In genomic region chr1:184736260-184736659, GRCm38 (mm10) we compare ENCODE assay signal across 27 mouse cellular contexts.
"Had no signal": no experiment of that assay in that cellular context is flagged by ENCODE, and none has a peak within 500 bp of the region (broad histone marks: within the 10 kb centered on the region; RNA-seq: fewer than 3 reads in every experiment).

No protein-coding gene starts in this region.

- ATAC-seq: forebrain, embryonic 13.5 days; forebrain, embryonic 14.5 days; forebrain, embryonic 15.5 days; forebrain, embryonic 16.5 days; forebrain, postnatal 0 days had no signal

- H3K9me3 ChIP-seq: embryonic facial prominence, embryonic 10.5 days; embryonic facial prominence, embryonic 12.5 days; embryonic facial prominence, embryonic 13.5 days; embryonic facial prominence, embryonic 15.5 days; forebrain, embryonic 10.5 days; forebrain, embryonic 12.5 days; forebrain, embryonic 13.5 days; forebrain, embryonic 15.5 days had no signal

- H3K4me2 ChIP-seq: embryonic facial prominence, embryonic 12.5 days; embryonic facial prominence, embryonic 13.5 days; embryonic facial prominence, embryonic 15.5 days; forebrain, embryonic 12.5 days; forebrain, embryonic 13.5 days; forebrain, embryonic 15.5 days had no signal

- H3K36me3 ChIP-seq: embryonic facial prominence, embryonic 10.5 days; embryonic facial prominence, embryonic 12.5 days; embryonic facial prominence, embryonic 13.5 days; embryonic facial prominence, embryonic 15.5 days; forebrain, embryonic 10.5 days; forebrain, embryonic 12.5 days; forebrain, embryonic 15.5 days had no signal

- H3K27ac ChIP-seq: embryonic facial prominence, embryonic 10.5 days; embryonic facial prominence, embryonic 12.5 days; embryonic facial prominence, embryonic 13.5 days; embryonic facial prominence, embryonic 15.5 days; forebrain, embryonic 10.5 days; forebrain, embryonic 12.5 days; forebrain, embryonic 13.5 days; forebrain, embryonic 15.5 days had no signal

- DNase-seq: cerebellum, adult 2 months; cerebellum, adult 8-10 months; cerebellum, adult 9-10 months; cerebellum, adult 9-11 months; cerebellum, postnatal 10 days; cerebellum, postnatal 14 days; cerebellum, postnatal 25 days; cerebellum, postnatal 36 days; embryo, embryonic 11 days; forebrain, postnatal 0 days; gastrocnemius, adult 2 months; gastrocnemius, postnatal 10 days; gastrocnemius, postnatal 14 days; gastrocnemius, postnatal 25 days; gastrocnemius, postnatal 36 days had no signal

- H3K4me3 ChIP-seq: embryonic facial prominence, embryonic 10.5 days; embryonic facial prominence, embryonic 12.5 days; embryonic facial prominence, embryonic 13.5 days; embryonic facial prominence, embryonic 15.5 days; erythroblast, embryonic 14.5 days; forebrain, embryonic 10.5 days; forebrain, embryonic 12.5 days; forebrain, embryonic 13.5 days; forebrain, embryonic 15.5 days; gastrocnemius, adult 2 months; heart, adult 2 months had no signal

- H3K9ac ChIP-seq: embryonic facial prominence, embryonic 12.5 days; embryonic facial prominence, embryonic 13.5 days; embryonic facial prominence, embryonic 15.5 days; forebrain, embryonic 12.5 days; forebrain, embryonic 13.5 days; forebrain, embryonic 15.5 days; forebrain, postnatal 0 days had no signal
